Mouse (Mus musculus) brain, embryonic 14.5 days (tissue): ENCODE results near the gene Stard13.

Source experiments
- CTCF ChIP-seq: fragments of 200-500 bp; IDR thresholded peaks from 2 replicates; pipeline ENCODE4 v1.5.1; 2012; ENCODE audit warnings: inconsistent platforms, mild to moderate bottlenecking, moderate library complexity, borderline replicate concordance; ENCODE audit not compliant: insufficient read depth, insufficient read length; ENCODE audit errors: extremely low read depth
- POLR2A ChIP-seq: fragments of 200-500 bp; IDR thresholded peaks from 2 replicates; pipeline ENCODE4 v1.6.1; 2012; ENCODE audit warnings: mild to moderate bottlenecking, inconsistent platforms, borderline replicate concordance; ENCODE audit not compliant: poor library complexity, insufficient read depth, insufficient read length, severe bottlenecking; ENCODE audit errors: extremely low read depth

GRCm38 (mm10) chr5:151247115-151247875 lies 13.7 kb upstream of the Stard13 start:
- TF ChIP-seq POLR2A, result no peak
- TF ChIP-seq CTCF, result no peak
